Mouse (Mus musculus): ENCODE measurements around the gene Dhx8. TPM values are rescaled to one million over a fixed set of nuclear protein-coding genes. Genes with fewer than 3 reads are reported as not detected.

Dhx8 gene
- polyA plus RNA-seq, 2 experiments: 9.6 to 12.9 TPM

DNA sequence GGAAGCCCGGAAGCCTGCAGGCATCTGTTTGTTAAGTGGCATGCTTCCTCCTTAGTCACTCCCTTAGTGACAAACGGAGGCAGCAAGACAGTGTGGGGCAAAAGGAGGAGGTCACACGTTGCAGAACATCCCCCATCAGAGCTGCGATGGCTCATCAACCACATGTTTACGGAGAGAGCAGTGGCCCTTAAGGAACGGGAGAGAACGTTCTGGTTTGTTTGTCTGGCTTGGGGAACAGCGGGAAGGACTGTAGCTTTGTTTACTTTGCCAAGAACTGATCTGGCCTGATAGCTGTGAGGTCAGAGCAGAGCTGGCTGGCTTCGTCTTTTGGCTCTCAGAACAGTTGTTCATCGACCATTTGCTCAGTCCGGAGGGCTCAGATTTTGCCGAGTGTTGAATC lies 32.3 kb upstream of the Dhx8 start:
- DNase-seq (ENCODE audit: low read depth in 3 of 3, low spot score in 3 of 3): no peak
- ATAC-seq (ENCODE audit: insufficient read depth): no peak
- Histone ChIP-seq H3K9me3 (ENCODE audit: control insufficient read depth, low read length) (no peaks in the 10 kb centered on the region), H3K9ac (replicated peaks) (no peak overlapping the region), H3K4me1 (replicated peaks; ENCODE audit: control insufficient read depth in 2 of 2, insufficient read depth in 2 of 2, low read length in 1 of 2) (peaks cover 25 to 36% of the 10 kb centered on the region in 2 experiments), H3K36me3 (replicated peaks; ENCODE audit: control insufficient read depth, insufficient read depth, low read depth) (no peaks in the 10 kb centered on the region), H3K4me2 (ENCODE audit: low read depth) (no peak overlapping the region), H3K27ac (no peak overlapping the region), H3K27me3 (ENCODE audit: control insufficient read depth, insufficient read depth, low read length) (no peaks in the 10 kb centered on the region), H3K4me3 (ENCODE audit: insufficient read depth in 1 of 2, low read depth in 2 of 2, low read length in 2 of 2) (no peak overlapping the region)
- no peak for TF ChIP-seq EP300 (IDR thresholded peaks at IDR 0.05; ENCODE audit: low read depth)
- no peak for TF ChIP-seq CTCF (IDR thresholded peaks at IDR 0.05; ENCODE audit: low read depth)
- 23% methylated on average over 12 of the region's 12 CpGs for WGBS (ENCODE audit: insufficient replicate concordance)

- ATAC-seq (ENCODE audit: insufficient read depth): no peak
- Histone ChIP-seq H3K4me2 (ENCODE audit: low read depth) (no peak overlapping the region), H3K4me3 (ENCODE audit: insufficient read depth in 1 of 2, low read depth in 2 of 2, low read length in 2 of 2) (no peak overlapping the region), H3K9me3 (ENCODE audit: control insufficient read depth, low read length) (no peaks in the 10 kb centered on the region), H3K36me3 (replicated peaks; ENCODE audit: control insufficient read depth, insufficient read depth, low read depth) (no peaks in the 10 kb centered on the region), H3K27ac (no peak overlapping the region), H3K9ac (replicated peaks) (no peak overlapping the region), H3K4me1 (replicated peaks; ENCODE audit: control insufficient read depth in 2 of 2, insufficient read depth in 2 of 2, low read length in 1 of 2) (peaks cover 0 to 10% of the 10 kb centered on the region in 2 experiments; a peak in 2 of 4 replicates), H3K27me3 (ENCODE audit: control insufficient read depth, insufficient read depth, low read length) (no peaks in the 10 kb centered on the region)
- DNase-seq (ENCODE audit: low read depth in 3 of 3, low spot score in 3 of 3): no peak
- no peak for TF ChIP-seq CTCF (IDR thresholded peaks at IDR 0.05; ENCODE audit: low read depth)
- no peak for TF ChIP-seq EP300 (IDR thresholded peaks at IDR 0.05; ENCODE audit: low read depth)
- 57% methylated on average over 5 of the region's 5 CpGs for WGBS (ENCODE audit: insufficient replicate concordance)
Measured at GRCm38 (mm10) chr11:101704081-101704480, 28.6 kb upstream of the Dhx8 start.

DNA sequence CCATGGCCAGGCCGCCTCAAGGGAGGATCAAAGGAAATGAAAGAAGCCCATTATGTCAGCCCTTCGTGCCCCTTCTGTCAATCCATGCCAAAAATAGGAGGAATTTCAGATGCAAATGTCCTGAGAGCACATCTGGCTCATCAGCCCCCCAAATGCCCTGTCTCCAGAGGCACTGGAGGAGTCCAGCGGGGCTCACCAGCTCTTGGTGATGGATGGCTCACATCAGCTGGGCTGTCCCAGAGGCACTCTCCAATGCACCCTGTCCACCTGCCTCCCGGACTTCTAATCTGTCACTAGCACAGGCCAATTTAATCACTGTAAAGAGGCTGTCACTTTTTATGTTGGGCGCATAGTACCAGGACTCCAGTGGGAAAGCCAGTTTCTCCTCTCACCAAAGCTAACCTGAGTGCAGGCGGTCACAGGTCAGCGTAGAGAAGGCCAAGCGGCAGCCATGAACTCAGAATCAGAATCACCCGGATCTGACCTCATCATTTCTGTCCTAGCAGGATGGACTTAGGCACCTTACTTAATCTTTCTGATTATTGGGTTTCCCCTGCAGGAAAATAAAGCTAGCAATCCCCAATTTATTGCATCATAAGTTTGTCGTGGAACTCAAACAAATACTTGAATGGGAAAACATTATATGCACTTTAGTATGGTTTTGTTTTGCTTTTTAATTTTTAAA lies 25.8 kb upstream of the Dhx8 start:
- DNase-seq (ENCODE audit: low read depth in 3 of 3, low spot score in 3 of 3) (no peak), ATAC-seq (ENCODE audit: insufficient read depth) (no peak)
- Histone ChIP-seq H3K9ac (replicated peaks) (no peak overlapping the region), H3K4me1 (replicated peaks; ENCODE audit: control insufficient read depth in 2 of 2, insufficient read depth in 2 of 2, low read length in 1 of 2) (no peaks in the 10 kb centered on the region; a peak in 1 of 4 replicates), H3K27ac (no peak overlapping the region), H3K4me2 (ENCODE audit: low read depth) (no peak overlapping the region), H3K4me3 (ENCODE audit: insufficient read depth in 1 of 2, low read depth in 2 of 2, low read length in 2 of 2) (no peak overlapping the region), H3K9me3 (ENCODE audit: control insufficient read depth, low read length) (no peaks in the 10 kb centered on the region), H3K36me3 (replicated peaks; ENCODE audit: control insufficient read depth, insufficient read depth, low read depth) (no peaks in the 10 kb centered on the region), H3K27me3 (ENCODE audit: control insufficient read depth, insufficient read depth, low read length) (no peaks in the 10 kb centered on the region)
- WGBS (ENCODE audit: insufficient replicate concordance): 74% methylated on average over 10 of the region's 10 CpGs
- TF ChIP-seq EP300 (IDR thresholded peaks at IDR 0.05; ENCODE audit: low read depth): no peak
- no peak for TF ChIP-seq CTCF (IDR thresholded peaks at IDR 0.05; ENCODE audit: low read depth)

GRCm38 (mm10) chr11:101708482-101708881 lies 24.2 kb upstream of the Dhx8 start:
- Histone ChIP-seq H3K27me3 (ENCODE audit: control insufficient read depth, insufficient read depth, low read length) (no peaks in the 10 kb centered on the region), H3K4me2 (ENCODE audit: low read depth) (no peak overlapping the region), H3K9me3 (ENCODE audit: control insufficient read depth, low read length) (no peaks in the 10 kb centered on the region), H3K4me1 (replicated peaks; ENCODE audit: control insufficient read depth in 2 of 2, insufficient read depth in 2 of 2, low read length in 1 of 2) (no peaks in the 10 kb centered on the region; a peak in 1 of 4 replicates), H3K9ac (replicated peaks) (no peak overlapping the region), H3K36me3 (replicated peaks; ENCODE audit: control insufficient read depth, insufficient read depth, low read depth) (no peaks in the 10 kb centered on the region), H3K4me3 (ENCODE audit: insufficient read depth in 1 of 2, low read depth in 2 of 2, low read length in 2 of 2) (no peak overlapping the region), H3K27ac (no peak overlapping the region)
- WGBS (ENCODE audit: insufficient replicate concordance): 17% methylated on average over 5 of the region's 5 CpGs
- TF ChIP-seq EP300 (IDR thresholded peaks at IDR 0.05; ENCODE audit: low read depth) (no peak), CTCF (IDR thresholded peaks at IDR 0.05; ENCODE audit: low read depth) (no peak)
- ATAC-seq (ENCODE audit: insufficient read depth) (no peak), DNase-seq (ENCODE audit: low read depth in 3 of 3, low spot score in 3 of 3) (no peak)

DNA sequence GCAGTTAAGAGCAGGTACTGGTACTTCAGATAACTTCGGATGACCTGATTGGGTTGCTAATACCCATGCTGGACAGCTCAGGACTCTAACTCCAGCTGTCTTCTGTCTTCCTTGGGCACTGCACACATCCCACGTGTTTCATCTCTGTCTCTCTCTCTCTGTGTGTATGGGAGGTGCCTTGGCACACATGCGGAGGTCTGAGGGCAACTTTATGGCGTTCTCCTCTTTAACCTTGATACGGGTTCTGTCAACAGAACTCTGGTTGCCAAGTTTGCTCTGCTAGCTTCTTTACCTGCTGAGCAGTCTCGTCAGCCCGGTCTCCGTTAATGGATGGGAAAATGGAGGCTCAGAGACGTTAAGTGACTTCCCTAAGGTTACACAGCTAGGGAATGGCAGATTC lies 19.9 kb upstream of the Dhx8 start:
- Histone ChIP-seq H3K4me1 (replicated peaks; ENCODE audit: control insufficient read depth in 2 of 2, insufficient read depth in 2 of 2, low read length in 1 of 2) (no peaks in the 10 kb centered on the region; a peak in 1 of 4 replicates), H3K4me2 (ENCODE audit: low read depth) (no peak overlapping the region), H3K9me3 (ENCODE audit: control insufficient read depth, low read length) (no peaks in the 10 kb centered on the region), H3K27ac (no peak overlapping the region), H3K9ac (replicated peaks) (no peak overlapping the region), H3K36me3 (replicated peaks; ENCODE audit: control insufficient read depth, insufficient read depth, low read depth) (no peaks in the 10 kb centered on the region), H3K4me3 (ENCODE audit: insufficient read depth in 1 of 2, low read depth in 2 of 2, low read length in 2 of 2) (no peak overlapping the region), H3K27me3 (ENCODE audit: control insufficient read depth, insufficient read depth, low read length) (no peaks in the 10 kb centered on the region)
- WGBS (ENCODE audit: insufficient replicate concordance): 64% methylated on average over 9 of the region's 9 CpGs
- TF ChIP-seq CTCF (IDR thresholded peaks at IDR 0.05; ENCODE audit: low read depth) (no peak), EP300 (IDR thresholded peaks at IDR 0.05; ENCODE audit: low read depth) (no peak)
- DNase-seq (ENCODE audit: low read depth in 3 of 3, low spot score in 3 of 3): no peak
- ATAC-seq (ENCODE audit: insufficient read depth): no peak
